Mouse (Mus musculus) kidney, adult 11 months (tissue): ENCODE data around the gene Fbxo34.
"Not testable (repeated sequence)": the region's sequence is repeated elsewhere in the genome, so short reads cannot be mapped to it uniquely, and the experiment has no call there.

Experiments
- DNase-seq: peaks from one replicate; pipeline ENCODE4 v3.0.0; 2022

Fbxo34 gene

DNA sequence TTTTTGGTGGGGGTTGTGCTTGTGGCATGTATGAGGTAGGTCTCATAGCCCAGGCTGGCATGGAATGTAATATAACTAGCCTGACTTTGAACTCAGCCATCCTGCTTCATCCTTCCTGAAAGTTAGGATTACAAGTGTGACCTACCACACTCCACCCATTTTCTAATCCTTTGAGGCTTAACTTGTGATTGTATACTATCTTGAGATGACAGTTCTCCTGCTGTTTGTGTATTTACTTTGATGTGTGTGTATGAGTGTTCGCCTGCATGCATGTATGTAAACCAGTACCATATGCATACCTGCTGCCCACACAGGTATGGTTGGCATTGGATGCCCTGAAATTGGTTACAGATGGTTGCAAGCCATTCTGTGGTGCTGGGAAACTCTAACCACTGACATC lies 71.4 kb downstream of the Fbxo34 start:
- DNase-seq: no peak

DNA sequence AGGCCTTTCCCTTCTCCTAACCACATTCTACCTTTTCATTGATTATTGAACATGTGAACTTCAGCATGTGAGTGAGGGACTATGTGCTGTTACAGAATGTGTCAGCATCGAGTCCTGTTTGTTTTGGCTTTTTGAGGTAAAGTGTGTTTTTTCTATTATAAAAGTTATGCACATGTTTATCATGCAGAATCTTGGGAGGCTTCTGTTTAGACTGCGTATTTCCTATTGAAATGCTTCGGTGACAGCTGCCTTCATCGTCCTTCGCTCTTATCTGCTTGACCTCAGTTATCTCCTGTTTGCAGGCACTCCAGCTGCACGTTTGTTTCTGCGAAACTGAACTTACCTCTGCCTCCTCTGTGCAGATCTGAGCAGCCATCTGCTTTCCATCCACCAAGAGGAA lies 72.1 kb downstream of the Fbxo34 start:
- no peak for DNase-seq

GRCm38 (mm10) chr14:47525374-47525773 lies 75.2 kb downstream of the Fbxo34 start:
- no peak for DNase-seq

GRCm38 (mm10) chr14:47525861-47526260 lies 75.6 kb downstream of the Fbxo34 start:
- DNase-seq: no peak

DNA sequence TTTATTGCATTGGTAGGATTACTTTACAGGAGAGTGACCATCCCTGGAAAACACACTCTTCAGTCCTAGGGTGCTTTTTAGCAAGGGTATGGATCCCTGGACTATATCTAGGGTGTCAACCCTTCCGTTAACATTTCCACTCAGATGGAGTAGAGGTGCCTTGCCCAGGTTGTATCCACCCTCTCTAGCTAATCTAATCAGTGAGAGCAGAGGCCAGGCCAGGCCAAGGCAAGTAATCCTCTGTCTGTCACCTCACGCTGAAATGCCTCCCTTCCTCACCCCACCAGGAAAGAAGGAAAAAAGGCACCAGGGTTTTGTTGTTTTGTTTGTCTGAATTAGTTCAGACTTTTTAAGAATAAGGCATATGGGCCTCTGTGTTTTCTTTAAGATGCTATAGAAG lies 77.6 kb downstream of the Fbxo34 start:
- DNase-seq: no peak

DNA sequence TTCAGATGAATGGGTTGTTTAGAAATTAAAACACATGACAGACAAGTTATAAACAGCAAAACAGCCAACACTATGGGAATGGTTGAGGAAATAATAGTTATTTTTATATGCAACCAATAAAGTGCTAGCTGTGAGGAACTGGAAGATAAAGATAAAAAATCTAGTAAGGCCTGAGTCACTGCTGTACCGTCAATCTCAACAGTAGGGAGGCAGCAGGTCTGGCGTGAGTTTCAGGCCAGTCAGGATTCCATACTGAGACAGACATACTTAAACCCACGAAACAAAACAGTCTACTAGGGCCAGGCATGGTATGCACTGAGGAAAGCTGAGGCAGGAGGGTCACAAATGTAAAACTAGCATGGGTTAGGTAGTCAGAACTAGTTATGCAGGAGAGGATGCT lies 78.1 kb downstream of the Fbxo34 start:
- no peak for DNase-seq

GRCm38 (mm10) chr14:47529019-47529418 lies 78.8 kb downstream of the Fbxo34 start:
- peak; percentile 60 for DNase-seq

- DNase-seq: not testable (repeated sequence)
Measured at GRCm38 (mm10) chr14:47529592-47529991, 79.4 kb downstream of the Fbxo34 start.

DNA sequence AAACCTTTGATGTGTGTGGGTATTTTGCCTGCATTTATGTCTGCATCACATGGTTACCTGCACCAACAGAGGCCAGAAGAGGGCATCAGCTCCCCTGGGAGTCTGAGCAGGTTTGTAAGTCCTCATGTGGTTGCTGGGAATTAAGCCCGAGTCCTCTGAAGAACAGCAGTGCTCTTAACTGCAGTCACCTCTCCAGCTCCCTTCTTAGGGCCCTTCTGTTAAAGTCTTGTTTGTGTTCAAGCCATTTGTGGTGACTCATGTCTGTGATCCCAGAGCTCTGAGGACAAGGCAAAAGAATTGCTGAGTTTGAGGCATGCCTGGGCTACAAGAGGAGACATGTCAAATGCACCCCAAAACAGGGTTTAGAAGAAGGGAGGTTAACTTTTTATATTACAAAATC lies 82.3 kb downstream of the Fbxo34 start:
- no peak for DNase-seq

DNA sequence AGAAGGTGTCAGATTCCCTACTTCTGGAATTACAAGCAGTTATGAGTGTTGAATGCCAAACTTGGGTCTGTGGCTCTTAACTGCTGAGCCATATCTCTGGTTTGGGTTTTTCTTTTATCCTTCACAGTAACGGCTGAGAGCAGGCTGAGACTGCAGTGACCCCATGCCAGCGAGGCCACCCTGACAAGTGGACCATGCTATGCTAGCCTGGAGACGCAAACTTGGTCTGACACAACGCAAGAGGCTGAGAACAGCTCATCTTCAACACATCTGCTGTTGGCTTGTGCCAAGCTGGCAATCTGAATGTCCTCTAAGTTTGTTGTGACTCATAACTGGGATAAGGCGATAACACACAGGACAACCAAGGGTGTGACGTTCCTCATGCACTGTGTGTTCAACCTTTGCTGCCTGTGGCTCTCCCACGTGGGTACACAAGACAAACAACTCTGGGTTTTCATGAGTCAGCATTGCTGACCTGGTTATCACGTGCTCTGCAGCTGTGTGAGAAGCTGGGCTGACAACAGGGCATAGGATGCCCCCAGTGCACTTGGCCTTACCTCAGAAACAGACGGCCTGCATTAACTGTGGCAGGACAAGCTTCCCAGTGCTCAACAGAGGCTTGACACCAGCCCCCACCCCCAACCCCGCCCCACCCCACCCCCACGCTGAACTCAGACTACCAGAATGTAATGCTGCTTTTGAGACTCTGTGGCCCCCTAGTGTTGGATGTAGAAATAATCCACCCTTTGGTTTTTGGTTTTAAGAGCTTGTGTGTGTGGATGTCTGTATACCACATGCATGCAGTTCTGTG lies 83.3 kb downstream of the Fbxo34 start:
- peak; percentile 88 for DNase-seq

- DNase-seq: no peak
Measured at GRCm38 (mm10) chr14:47534176-47534525, 83.9 kb downstream of the Fbxo34 start.

DNA sequence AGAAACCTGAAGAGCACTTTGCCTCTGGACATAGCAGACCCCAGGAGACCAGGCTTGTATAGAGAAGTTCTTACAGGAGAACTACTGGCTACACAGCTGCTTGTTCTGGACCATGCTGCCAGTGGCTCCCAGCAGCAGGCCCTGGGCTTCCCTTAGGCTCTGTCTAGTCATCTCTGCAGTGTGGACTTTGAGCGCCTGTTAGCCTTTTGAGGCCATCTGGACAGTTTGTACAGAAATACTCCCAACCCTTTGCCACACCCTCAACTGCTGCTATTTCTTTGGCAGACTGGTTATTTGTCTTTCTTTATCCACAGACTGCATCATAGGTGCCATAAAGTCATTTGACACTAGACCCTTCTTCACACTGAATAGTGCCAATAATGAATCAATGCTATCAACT lies 84.9 kb downstream of the Fbxo34 start:
- DNase-seq: peak; percentile 38

- no peak for DNase-seq
Measured at GRCm38 (mm10) chr14:47541325-47541948, 91.2 kb downstream of the Fbxo34 start.

DNA sequence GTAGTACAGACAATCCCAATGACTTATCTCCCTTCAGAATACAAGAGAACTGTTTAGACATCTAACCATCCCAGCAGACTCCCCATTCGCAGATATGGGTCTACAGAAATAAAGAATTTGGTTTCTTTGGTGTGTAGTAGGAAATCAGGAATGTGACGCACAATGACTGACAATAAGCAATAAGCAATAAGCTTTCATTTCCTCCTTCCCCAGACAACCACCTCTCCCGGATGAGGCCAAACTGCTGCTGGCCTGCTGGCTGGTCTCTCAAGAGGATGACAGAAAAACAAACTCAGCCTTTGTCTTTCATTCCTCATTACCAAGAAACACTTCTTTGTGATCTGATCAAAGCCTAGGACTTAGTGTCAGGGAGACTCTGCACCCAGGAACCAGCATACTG lies 92.1 kb downstream of the Fbxo34 start:
- no peak for DNase-seq

GRCm38 (mm10) chr14:47544286-47544685 lies 94.1 kb downstream of the Fbxo34 start:
- DNase-seq: no peak

GRCm38 (mm10) chr14:47544877-47545276 lies 94.7 kb downstream of the Fbxo34 start:
- DNase-seq: no peak

DNA sequence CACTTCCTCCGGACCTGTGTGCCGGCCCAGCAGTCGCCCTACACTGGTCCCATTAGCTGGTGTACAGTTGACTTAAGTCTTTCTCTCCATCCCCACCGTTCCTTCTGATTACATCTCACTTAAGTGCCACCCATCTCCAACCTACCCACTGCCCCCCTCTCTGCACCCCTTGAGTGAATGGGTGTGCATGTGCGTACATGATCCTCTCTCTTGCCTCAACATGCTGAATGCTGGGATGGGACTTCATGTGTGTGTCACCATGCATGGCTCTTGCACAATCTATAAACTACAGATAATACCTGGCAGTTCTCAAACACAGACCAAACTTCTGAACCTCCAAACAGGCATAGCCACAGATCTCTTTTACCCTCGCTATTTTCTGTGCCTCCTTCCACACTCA lies 101.4 kb downstream of the Fbxo34 start:
- no peak for DNase-seq

DNA sequence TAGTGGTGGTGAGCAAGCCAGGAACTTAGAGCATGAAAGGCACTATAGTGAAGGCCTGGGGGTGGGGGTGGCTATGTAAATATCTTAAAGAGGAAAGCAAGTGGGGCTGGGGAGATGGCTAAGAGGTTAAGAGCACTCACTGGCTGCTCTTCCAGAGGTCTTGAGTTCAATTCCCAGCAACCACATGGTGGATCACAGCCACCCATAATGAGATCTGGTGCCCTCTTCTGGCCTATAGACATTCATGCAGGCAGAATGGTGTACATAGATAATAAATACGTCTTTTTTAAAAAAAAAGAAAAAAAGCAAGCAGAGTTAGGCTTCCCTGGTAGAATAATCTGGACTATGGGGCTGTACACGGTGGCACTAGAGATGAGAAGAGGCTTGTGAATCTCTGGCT lies 103.2 kb downstream of the Fbxo34 start:
- no peak for DNase-seq

GRCm38 (mm10) chr14:47554236-47554635 lies 104.0 kb downstream of the Fbxo34 start:
- no peak for DNase-seq

GRCm38 (mm10) chr14:47555225-47555624 lies 105.0 kb downstream of the Fbxo34 start:
- DNase-seq: no peak

DNA sequence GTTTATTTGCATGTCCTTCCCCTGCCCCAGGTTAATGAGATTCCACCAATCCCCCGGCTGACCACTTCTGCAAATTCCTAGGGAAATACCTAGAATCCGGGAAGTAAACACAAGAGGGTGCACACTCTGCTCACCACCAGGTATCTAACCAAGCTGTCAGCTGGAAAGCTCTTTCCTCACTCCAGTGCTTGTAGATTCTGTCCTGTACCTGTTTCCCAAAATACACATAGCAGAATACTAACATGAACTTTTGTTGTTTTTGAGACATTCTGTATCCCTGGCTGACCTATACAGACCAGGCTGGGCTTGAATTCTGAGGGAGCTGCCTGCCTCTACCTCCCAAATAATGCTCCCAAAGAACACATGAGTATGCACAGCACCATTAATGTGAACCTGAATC lies 110.5 kb downstream of the Fbxo34 start:
- DNase-seq: no peak

GRCm38 (mm10) chr14:47562530-47562929 lies 112.3 kb downstream of the Fbxo34 start:
- no peak for DNase-seq

DNA sequence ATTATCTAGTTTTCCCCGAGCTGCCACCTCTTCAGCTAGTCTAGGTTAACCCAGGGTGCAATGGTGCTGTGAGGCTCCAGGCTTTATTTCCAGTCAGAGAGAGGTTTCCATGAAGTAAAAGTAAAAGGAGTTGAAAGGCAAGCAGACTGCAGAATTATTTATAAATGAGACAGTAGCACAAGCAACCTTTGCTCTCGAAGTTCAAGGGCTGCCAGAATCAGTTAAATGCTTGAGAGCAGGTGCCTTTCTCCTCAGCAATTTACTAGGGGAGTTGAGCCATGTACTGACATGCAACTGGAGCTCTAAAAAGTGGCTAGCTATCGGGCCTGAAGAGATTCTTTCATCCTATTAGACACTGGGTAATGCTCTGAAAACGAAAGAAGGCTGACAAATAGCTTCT lies 112.9 kb downstream of the Fbxo34 start:
- peak; percentile 51 for DNase-seq

DNA sequence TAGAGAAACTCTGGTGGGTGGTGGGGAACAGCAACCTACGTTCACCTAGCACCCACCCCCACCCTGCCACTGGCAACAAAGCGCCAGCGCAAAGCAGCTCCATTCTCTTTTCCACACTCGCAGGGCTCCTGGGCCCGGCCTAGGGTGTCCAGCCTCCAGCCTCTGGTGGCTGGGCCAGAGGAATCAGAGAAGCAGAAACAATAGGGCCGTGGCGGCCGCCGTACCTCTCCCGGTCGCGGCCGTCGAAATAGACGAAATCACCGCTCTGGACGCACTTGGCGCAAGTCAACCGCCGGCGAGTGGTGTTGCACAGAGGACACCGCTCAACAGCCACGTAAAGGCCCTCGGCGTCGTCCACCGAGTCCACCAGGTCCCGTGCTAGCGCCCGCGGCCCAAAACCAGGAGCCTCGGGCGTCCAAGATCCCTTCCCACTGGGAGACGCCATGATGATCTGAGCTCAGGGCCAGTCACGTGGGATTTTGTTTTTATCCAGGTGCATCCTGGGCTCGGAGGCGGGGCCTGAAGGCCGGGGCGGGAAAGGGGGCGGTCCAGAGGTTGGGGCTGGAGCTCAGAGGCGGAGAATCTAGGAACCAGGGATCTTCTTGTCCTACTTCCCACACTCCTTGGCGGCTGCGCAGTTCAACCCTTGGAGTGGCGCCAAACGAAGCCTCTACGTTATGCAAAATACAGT lies 117.9 kb downstream of the Fbxo34 start:
- peak; percentile 97 for DNase-seq
